Mouse (Mus musculus) lung, adult 2 months (tissue): ENCODE measurements around the gene Xrcc5. TPM values are rescaled to one million over a fixed set of nuclear protein-coding genes. Genes with fewer than 3 reads are reported as not detected.

Source experiments
- DNase-seq: peaks from one replicate; pipeline ENCODE4 v3.0.0; 2022
- H3K4me1 ChIP-seq: fragments of 200-500 bp; 2 replicates; pipeline ENCODE4 v1.6.1; 2011; ENCODE audit warnings: low read length; ENCODE audit not compliant: control insufficient read depth, insufficient read depth
- H3K4me3 ChIP-seq: fragments of 200-500 bp; replicated peaks from 2 replicates; pipeline ENCODE3; 2011; ENCODE audit warnings: low read depth, mild to moderate bottlenecking, control low read depth, low read length; ENCODE audit errors: extremely low read depth
- CTCF ChIP-seq: fragments of 200-500 bp; IDR thresholded peaks from 2 replicates; pipeline ENCODE4 v1.5.1; 2011; ENCODE audit warnings: mild to moderate bottlenecking, low read length, control low read depth; ENCODE audit not compliant: insufficient read depth
- POLR2A ChIP-seq: fragments of 200-500 bp; IDR thresholded peaks from 2 replicates; pipeline ENCODE4 v1.6.1; 2011; ENCODE audit warnings: low read depth, mild to moderate bottlenecking, control low read depth, low read length, borderline replicate concordance; ENCODE audit errors: extremely low read depth
- WGBS: fragments of 180-500 bp; shearing (Covaris S2); methylation state at CpG from one replicate; pipeline ENCODE4 v1.1.7; 2018; 5-methylcytosine and 5-hydroxymethylcytosine counted together
- polyA plus RNA-seq: library from polyadenylated mRNA; depleted of rRNA; stranded (reverse); fragments of >200 nt; gene quantifications from 2 replicates; pipeline ENCODE4 v1.2.3, GENCODE M21; 2012

Gene Xrcc5
- polyA plus RNA-seq, 1 experiment = 3.6 TPM

GRCm38 (mm10) chr1:72347873-72348272 is 40.7 kb downstream of the Xrcc5 start:
- no peak for TF ChIP-seq POLR2A
- TF ChIP-seq CTCF = no peak
- 85% methylated on average over 6 of the region's 6 CpGs for WGBS
- DNase-seq = no peak
- H3K4me3 ChIP-seq = no peak overlapping the region
- no peaks in the 10 kb centered on the region for H3K4me1 ChIP-seq

- H3K4me3 ChIP-seq = no peak overlapping the region
- DNase-seq = no peak
- no peaks in the 10 kb centered on the region for H3K4me1 ChIP-seq
- WGBS = 88% methylated on average over 2 of the region's 2 CpGs
- TF ChIP-seq POLR2A = no peak
- no peak for TF ChIP-seq CTCF
Observed at GRCm38 (mm10) chr1:72354856-72355255, 47.6 kb downstream of the Xrcc5 start.

GRCm38 (mm10) chr1:72358216-72358615 is 51.0 kb downstream of the Xrcc5 start:
- H3K4me3 ChIP-seq = no peak overlapping the region
- H3K4me1 ChIP-seq = no peaks in the 10 kb centered on the region
- no peak for DNase-seq
- TF ChIP-seq POLR2A (no peak), CTCF (no peak)
- 52% methylated on average over 2 of the region's 2 CpGs for WGBS

- WGBS = 74% methylated on average over 2 of the region's 2 CpGs
- no peak overlapping the region for H3K4me3 ChIP-seq
Observed at GRCm38 (mm10) chr1:72359462-72359861, 52.2 kb downstream of the Xrcc5 start.

GRCm38 (mm10) chr1:72360809-72361208 is 53.6 kb downstream of the Xrcc5 start:
- WGBS = 93% methylated on average over 4 of the region's 4 CpGs
- no peak for DNase-seq

More at GRCm38 (mm10) chr1:72359462-72359861, 52.2 kb downstream of the Xrcc5 start:
- no peaks in the 10 kb centered on the region for H3K4me1 ChIP-seq
- no peak for DNase-seq
- TF ChIP-seq CTCF (no peak), POLR2A (no peak)

GRCm38 (mm10) chr1:72364661-72365060 is 57.4 kb downstream of the Xrcc5 start:
- H3K4me1 ChIP-seq = no peaks in the 10 kb centered on the region
- 56% methylated on average over 8 of the region's 8 CpGs for WGBS
- no peak for DNase-seq
- H3K4me3 ChIP-seq = no peak overlapping the region
- no peak for TF ChIP-seq POLR2A
- no peak for TF ChIP-seq CTCF

More at GRCm38 (mm10) chr1:72360809-72361208, 53.6 kb downstream of the Xrcc5 start:
- Histone ChIP-seq H3K4me3 (no peak overlapping the region), H3K4me1 (no peaks in the 10 kb centered on the region)
- TF ChIP-seq POLR2A = no peak
- no peak for TF ChIP-seq CTCF

GRCm38 (mm10) chr1:72372512-72372911 is 65.3 kb downstream of the Xrcc5 start:
- TF ChIP-seq CTCF = no peak
- no peak for TF ChIP-seq POLR2A
- 78% methylated on average over 1 of the region's 1 CpGs for WGBS
- DNase-seq = no peak
- Histone ChIP-seq H3K4me3 (no peak overlapping the region), H3K4me1 (no peaks in the 10 kb centered on the region)

GRCm38 (mm10) chr1:72372913-72373312 is 65.7 kb downstream of the Xrcc5 start:
- Histone ChIP-seq H3K4me1 (no peaks in the 10 kb centered on the region), H3K4me3 (no peak overlapping the region)
- no peak for DNase-seq
- no peak for TF ChIP-seq POLR2A
- no peak for TF ChIP-seq CTCF
- WGBS = 88% methylated on average over 3 of the region's 3 CpGs

- WGBS = 87% methylated on average over 6 of the region's 6 CpGs
- H3K4me1 ChIP-seq = no peaks in the 10 kb centered on the region
- DNase-seq = no peak
- TF ChIP-seq CTCF = no peak
- no peak for TF ChIP-seq POLR2A
- H3K4me3 ChIP-seq = no peak overlapping the region
Observed at GRCm38 (mm10) chr1:72373648-72374047, 66.4 kb downstream of the Xrcc5 start.

GRCm38 (mm10) chr1:72374049-72374448 is 66.8 kb downstream of the Xrcc5 start:
- DNase-seq = no peak
- no peaks in the 10 kb centered on the region for H3K4me1 ChIP-seq
- H3K4me3 ChIP-seq = no peak overlapping the region
- no peak for TF ChIP-seq CTCF
- TF ChIP-seq POLR2A = no peak
- 94% methylated on average over 4 of the region's 4 CpGs for WGBS
